ENCODE assay signal across 8 mouse cellular contexts in genomic region chr2:30048699-30049388, GRCm38 (mm10). TPM values are rescaled to one million over a fixed set of nuclear protein-coding genes. Genes with fewer than 3 reads are reported as not detected.
DNase-seq lines count a peak whose midpoint lies in the region; ATAC-seq and TF ChIP-seq lines count a peak whose summit lies in the region.

Gene Wdr34 (minus strand): TSS chr2:30048881.

- peaks cover 5% of the 10 kb centered on the region; the same call in 1 of the 2 replicates for H3K36me3 ChIP-seq in ES-E14 (ENCODE audit: control insufficient read depth, insufficient read depth, low read length, poor library complexity, severe bottlenecking)
- no peaks in the 10 kb centered on the region for H3K36me3 ChIP-seq in forebrain, embryonic 16.5 days (ENCODE audit: control insufficient read depth, insufficient read depth)
- H3K36me3 ChIP-seq in lung, embryonic 15.5 days, result 0 out of 2 replicates have a peak, but pooled peaks cover 2% of the 10 kb centered on the region

- peak; percentile 96 for DNase-seq in ES-E14 (ENCODE audit: low read depth, low spot score)
- DNase-seq in cerebellum, adult 11-12 months, result peak; percentile 96
- peak; percentile 99 for DNase-seq in heart, postnatal 36 days
- peak; percentile 93 to 97 for DNase-seq in layer of hippocampus, adult 8-10 months (ENCODE audit: low spot score in 2 of 2)
- DNase-seq in ovary, adult 18-20 months (ENCODE audit: low spot score), result peak; percentile 96
- DNase-seq in thymus, postnatal 0 days (ENCODE audit: low spot score), result peak; percentile 97

- peak within 1 kb of the TSS; percentile 89 for H3K27ac ChIP-seq in ES-E14 (ENCODE audit: insufficient read depth, low read depth, low read length, poor library complexity, severe bottlenecking)
- peak within 1 kb of the TSS; percentile 98 for H3K27ac ChIP-seq in forebrain, embryonic 16.5 days (ENCODE audit: low read length)
- H3K27ac ChIP-seq in lung, embryonic 15.5 days, result peak within 1 kb of the TSS; percentile 90

- H3K4me3 ChIP-seq in ES-E14 (ENCODE audit: insufficient read depth in 1 of 2, low read depth in 1 of 2, low read length in 2 of 2, poor library complexity in 1 of 2, severe bottlenecking in 1 of 2), result peak within 1 kb of the TSS; percentile 79 to 97
- peak within 1 kb of the TSS; percentile 82 for H3K4me3 ChIP-seq in forebrain, embryonic 16.5 days (replicated peaks; ENCODE audit: low read length)
- peak within 1 kb of the TSS; percentile 61 for H3K4me3 ChIP-seq in lung, embryonic 15.5 days

- peak within 1 kb of the TSS; percentile 69 for H3K4me2 ChIP-seq in forebrain, embryonic 16.5 days (ENCODE audit: low read length)
- H3K4me2 ChIP-seq in lung, embryonic 15.5 days, result peak within 1 kb of the TSS; percentile 71

- peaks cover 3 to 13% of the 10 kb centered on the region in 2 experiments; a peak in 2 of 4 replicates for H3K4me1 ChIP-seq in ES-E14 (ENCODE audit: control insufficient read depth in 2 of 2, insufficient read depth in 2 of 2, low read length in 2 of 2, poor library complexity in 1 of 2)
- H3K4me1 ChIP-seq in forebrain, embryonic 16.5 days (replicated peaks; ENCODE audit: control insufficient read depth, insufficient read depth, low read length), result peaks cover 9% of the 10 kb centered on the region
- H3K4me1 ChIP-seq in lung, embryonic 15.5 days, result no peaks in the 10 kb centered on the region

- intact Hi-C loops in heart, postnatal 36 days (cut with DNase I), result loop anchor here (2.0 kb wide), 1 partner anchor 14 kb away; no protein-coding TSS in a partner anchor

- H3K27me3 ChIP-seq in forebrain, embryonic 16.5 days (replicated peaks; ENCODE audit: control insufficient read depth, insufficient read depth, low read length), result no peaks in the 10 kb centered on the region
- no peaks in the 10 kb centered on the region for H3K27me3 ChIP-seq in lung, embryonic 15.5 days

- ATAC-seq in forebrain, embryonic 16.5 days, result peak; percentile 96
- ATAC-seq in lung, embryonic 15.5 days (ENCODE audit: borderline replicate concordance, extremely low read depth, low FRiP score, low TSS enrichment), result peak; percentile 95

- WGBS in forebrain, embryonic 16.5 days, result under 1% methylated on average over 54 of the region's 54 CpGs
- WGBS in lung, embryonic 15.5 days, result under 1% methylated on average over 54 of the region's 54 CpGs

- no peaks in the 10 kb centered on the region for H3K9me3 ChIP-seq in ES-E14 (ENCODE audit: control insufficient read depth, insufficient read depth, low read depth, low read length)
- no peaks in the 10 kb centered on the region for H3K9me3 ChIP-seq in forebrain, embryonic 16.5 days (ENCODE audit: control insufficient read depth, low read length)
- no peaks in the 10 kb centered on the region for H3K9me3 ChIP-seq in lung, embryonic 15.5 days

- in situ Hi-C loops in ES-E14 (cut with MboI; ENCODE audit: low sequenced_read_pairs in 2 of 2, unreplicated experiment in 2 of 2), result no loop called here

- H3K9ac ChIP-seq in ES-E14 (ENCODE audit: insufficient read depth, low read depth, low read length, poor library complexity, severe bottlenecking), result peak within 1 kb of the TSS; percentile 91
- peak within 1 kb of the TSS; percentile 79 for H3K9ac ChIP-seq in forebrain, embryonic 16.5 days (replicated peaks; ENCODE audit: low read depth, low read length)
- peak within 1 kb of the TSS; percentile 57 for H3K9ac ChIP-seq in lung, embryonic 15.5 days

TF ChIP-seq in ES-E14, 5 proteins besides CTCF, POLR2A, EP300 and RAD21:
- TF ChIP-seq ZC3H11A (IDR thresholded peaks at IDR 0.05; ENCODE audit: borderline replicate concordance, low read depth, low read length) (no peak), HCFC1 (IDR thresholded peaks at IDR 0.05; ENCODE audit: borderline replicate concordance, insufficient read depth, low read length) (peak; percentile 82)

RNA-seq across cellular contexts. Expression of gene Wdr34, which starts in this region (rescaled TPM):
- total RNA-seq in ES-E14 (2012; rRNA removed), result 22.6 and 35.2 TPM in 2 replicates
- 70.2 and 83.3 TPM in 2 replicates for polyA plus RNA-seq in forebrain, embryonic 16.5 days (2015; fragmentation: Nextera tagmentation; extraction: Ambion mirVana)
- total RNA-seq in heart, postnatal 36 days (2021), result 1 to 10 TPM; 6.4 to 8.2 TPM
- 10 to 100 TPM; 36.9 to 45.0 (median 39.9) TPM for total RNA-seq in layer of hippocampus, adult 8-10 months (2022)
- 34.0 and 34.5 TPM in 2 replicates for polyA plus RNA-seq in lung, embryonic 15.5 days (2015; fragmentation: Nextera tagmentation; extraction: Ambion mirVana)
- polyA plus RNA-seq in thymus, postnatal 0 days (2015; fragmentation: Nextera tagmentation; extraction: Ambion mirVana), result 13.6 and 15.4 TPM in 2 replicates

Comparison
In these comparisons a context has a peak if more than half of its experiments do, and no peak if none do; other contexts are left out.
1. Peak in every context shown above with its lines: DNase-seq, ATAC-seq, H3K4me3 ChIP-seq and H3K27ac ChIP-seq.